8 mouse cellular contexts compared by ENCODE assay signal in the genomic region with DNA sequence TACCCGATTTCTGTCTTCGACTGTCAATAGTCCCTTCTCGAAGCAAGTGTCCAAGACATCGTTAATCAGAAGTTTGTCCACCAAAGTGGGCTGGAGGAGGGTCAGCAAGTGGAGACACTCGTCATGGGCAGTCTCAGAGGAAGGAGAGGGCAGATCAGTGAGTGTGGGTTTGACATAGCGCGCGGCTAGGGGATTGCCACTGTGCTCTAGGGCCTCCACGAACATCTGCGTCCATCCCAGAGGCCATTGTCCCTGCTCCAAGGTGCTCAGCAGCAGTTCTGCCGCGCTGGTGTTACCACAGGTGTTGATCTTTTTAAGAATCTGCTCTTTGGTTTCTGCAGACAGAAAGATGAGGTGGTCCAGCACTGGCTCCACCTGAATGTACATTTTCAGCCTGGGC. TPM values are rescaled to one million over a fixed set of nuclear protein-coding genes. Genes with fewer than 3 reads are reported as not detected.
DNase-seq lines count a peak whose midpoint lies in the region; ATAC-seq and TF ChIP-seq lines count a peak whose summit lies in the region.

No protein-coding gene starts in this region.

- H3K27me3 ChIP-seq in embryonic facial prominence, embryonic 15.5 days = no peaks in the 10 kb centered on the region
- H3K27me3 ChIP-seq in hindbrain, embryonic 10.5 days (ENCODE audit: insufficient read depth, poor library complexity, severe bottlenecking) = peaks cover 16% of the 10 kb centered on the region; the same call in 1 of the 2 replicates
- no peaks in the 10 kb centered on the region for H3K27me3 ChIP-seq in midbrain, postnatal 0 days (ENCODE audit: insufficient read depth, low read length)

- H3K4me1 ChIP-seq in embryonic facial prominence, embryonic 15.5 days = 0 out of 2 replicates have a peak, but pooled peaks cover 8% of the 10 kb centered on the region
- peaks cover 19% of the 10 kb centered on the region for H3K4me1 ChIP-seq in hindbrain, embryonic 10.5 days (replicated peaks)
- peaks cover 3% of the 10 kb centered on the region; the same call in 1 of the 2 replicates for H3K4me1 ChIP-seq in midbrain, postnatal 0 days (ENCODE audit: insufficient read depth, low read length)

- peak overlapping the region; percentile 62 for H3K4me3 ChIP-seq in embryonic facial prominence, embryonic 15.5 days (replicated peaks)
- H3K4me3 ChIP-seq in hindbrain, embryonic 10.5 days = peak overlapping the region; percentile 61
- H3K4me3 ChIP-seq in midbrain, postnatal 0 days (ENCODE audit: low read depth, low read length) = peak overlapping the region; percentile 49

- DNase-seq in adrenal gland, adult 2 months = peak; percentile 30
- no peak for DNase-seq in adrenal gland, postnatal 4 days (ENCODE audit: low spot score in 2 of 2)
- no peak for DNase-seq in hindbrain, embryonic 10.5 days (ENCODE audit: low spot score)
- peak; percentile 20 for DNase-seq in liver
- DNase-seq in midbrain, postnatal 0 days (ENCODE audit: low spot score) = no peak
- DNase-seq in yolk sac, embryonic 10.5 days (ENCODE audit: low spot score) = no peak
- no peak for DNase-seq in urinary bladder, adult 18-20 months (ENCODE audit: low spot score in 2 of 2)

- H3K4me2 ChIP-seq in embryonic facial prominence, embryonic 15.5 days (replicated peaks) = peak overlapping the region; percentile 62
- H3K4me2 ChIP-seq in midbrain, postnatal 0 days (ENCODE audit: low read depth, low read length, poor library complexity, severe bottlenecking) = peak overlapping the region; percentile 88

- H3K9ac ChIP-seq in embryonic facial prominence, embryonic 15.5 days = peak overlapping the region; percentile 35; the same call in 1 of the 2 replicates
- peak overlapping the region; percentile 30; the same call in 1 of the 2 replicates for H3K9ac ChIP-seq in midbrain, postnatal 0 days (replicated peaks; ENCODE audit: low read length, poor library complexity, severe bottlenecking)

- no peak overlapping the region for H3K27ac ChIP-seq in embryonic facial prominence, embryonic 15.5 days (replicated peaks)
- H3K27ac ChIP-seq in hindbrain, embryonic 10.5 days = peak overlapping the region; percentile 83
- no peak overlapping the region for H3K27ac ChIP-seq in midbrain, postnatal 0 days (ENCODE audit: low read depth, low read length)

- whole genome bisulfite sequencing in embryonic facial prominence, embryonic 15.5 days = 41% methylated on average over 12 of the region's 12 CpGs
- WGBS in hindbrain, embryonic 10.5 days = 34% methylated on average over 12 of the region's 12 CpGs
- 39% methylated on average over 12 of the region's 12 CpGs for WGBS in midbrain, postnatal 0 days

- no peaks in the 10 kb centered on the region for H3K9me3 ChIP-seq in embryonic facial prominence, embryonic 15.5 days (replicated peaks)
- H3K9me3 ChIP-seq in hindbrain, embryonic 10.5 days = no peaks in the 10 kb centered on the region
- H3K9me3 ChIP-seq in midbrain, postnatal 0 days (ENCODE audit: low read length) = no peaks in the 10 kb centered on the region

- no peak for TF ChIP-seq CTCF in midbrain, postnatal 0 days (IDR thresholded peaks at IDR 0.05)

- H3K36me3 ChIP-seq in embryonic facial prominence, embryonic 15.5 days = no peaks in the 10 kb centered on the region
- no peaks in the 10 kb centered on the region for H3K36me3 ChIP-seq in hindbrain, embryonic 10.5 days
- H3K36me3 ChIP-seq in midbrain, postnatal 0 days (ENCODE audit: insufficient read depth, low read length) = no peaks in the 10 kb centered on the region

- ATAC-seq in embryonic facial prominence, embryonic 15.5 days (ENCODE audit: insufficient number of reproducible peaks, low FRiP score, low TSS enrichment, low read depth) = no peak
- ATAC-seq in midbrain, postnatal 0 days (ENCODE audit: low FRiP score) = peak; percentile 38; the same call in 1 of the 2 replicates

RNA-seq across cellular contexts. Expression of gene Ifih1, which starts 0.6 kb away (rescaled TPM):
- total RNA-seq in adrenal gland, adult 2 months (2021) = 10 to 100 TPM; 11.1 to 13.3 TPM
- polyA plus RNA-seq in adrenal gland, adult 2 months (2012; rRNA removed) = 16.3 and 21.3 TPM in 2 replicates
- 10 to 100 TPM in 1 of 2 experiments, 1 to 10 TPM in 1; 8.8 to 10.6 TPM for total RNA-seq in adrenal gland, postnatal 4 days (2021)
- polyA plus RNA-seq in embryonic facial prominence, embryonic 15.5 days (2015; fragmentation: Nextera tagmentation; extraction: Ambion mirVana) = 2.6 and 3.3 TPM in 2 replicates
- 0.61 and 0.90 TPM in 2 replicates for polyA plus RNA-seq in hindbrain, embryonic 10.5 days (2016; fragmentation: Nextera tagmentation; extraction: Ambion mirVana)
- 1.2 and 2.7 TPM in 2 replicates for total RNA-seq in midbrain, postnatal 0 days (2014; rRNA removed)
- polyA plus RNA-seq in midbrain, postnatal 0 days (2015; fragmentation: Nextera tagmentation; extraction: Ambion mirVana) = 1.3 and 1.9 TPM in 2 replicates

RNA-seq across cellular contexts. Expression of gene Gca, which starts 18.6 kb away (rescaled TPM):
- total RNA-seq in adrenal gland, adult 2 months (2021) = 1 to 10 TPM; 3.7 to 3.8 TPM
- 1.7 TPM in 2 replicates for polyA plus RNA-seq in adrenal gland, adult 2 months (2012; rRNA removed)
- total RNA-seq in adrenal gland, postnatal 4 days (2021) = 10 to 100 TPM in 1 of 2 experiments, 1 to 10 TPM in 1; 6.2 to 10.4 TPM
- polyA plus RNA-seq in embryonic facial prominence, embryonic 15.5 days (2015; fragmentation: Nextera tagmentation; extraction: Ambion mirVana) = 2.0 and 2.8 TPM in 2 replicates
- polyA plus RNA-seq in hindbrain, embryonic 10.5 days (2016; fragmentation: Nextera tagmentation; extraction: Ambion mirVana) = 2.2 and 2.3 TPM in 2 replicates
- 1.2 and 1.6 TPM in 2 replicates for total RNA-seq in midbrain, postnatal 0 days (2014; rRNA removed)
- polyA plus RNA-seq in midbrain, postnatal 0 days (2015; fragmentation: Nextera tagmentation; extraction: Ambion mirVana) = 3.1 and 3.6 TPM in 2 replicates

Comparison
In these comparisons a context has a peak if more than half of its experiments do, and no peak if none do; other contexts are left out.
1. DNase-seq: peak in adrenal gland, adult 2 months (single experiment) and liver (single experiment); none in adrenal gland, postnatal 4 days (0 of 2), hindbrain, embryonic 10.5 days (single experiment), midbrain, postnatal 0 days (single experiment), yolk sac, embryonic 10.5 days (single experiment) and urinary bladder, adult 18-20 months (0 of 2).
2. Peak in every context shown above with its lines, with median percentiles within 50 percentile points of each other: H3K4me3 ChIP-seq.